In the genomic region with DNA sequence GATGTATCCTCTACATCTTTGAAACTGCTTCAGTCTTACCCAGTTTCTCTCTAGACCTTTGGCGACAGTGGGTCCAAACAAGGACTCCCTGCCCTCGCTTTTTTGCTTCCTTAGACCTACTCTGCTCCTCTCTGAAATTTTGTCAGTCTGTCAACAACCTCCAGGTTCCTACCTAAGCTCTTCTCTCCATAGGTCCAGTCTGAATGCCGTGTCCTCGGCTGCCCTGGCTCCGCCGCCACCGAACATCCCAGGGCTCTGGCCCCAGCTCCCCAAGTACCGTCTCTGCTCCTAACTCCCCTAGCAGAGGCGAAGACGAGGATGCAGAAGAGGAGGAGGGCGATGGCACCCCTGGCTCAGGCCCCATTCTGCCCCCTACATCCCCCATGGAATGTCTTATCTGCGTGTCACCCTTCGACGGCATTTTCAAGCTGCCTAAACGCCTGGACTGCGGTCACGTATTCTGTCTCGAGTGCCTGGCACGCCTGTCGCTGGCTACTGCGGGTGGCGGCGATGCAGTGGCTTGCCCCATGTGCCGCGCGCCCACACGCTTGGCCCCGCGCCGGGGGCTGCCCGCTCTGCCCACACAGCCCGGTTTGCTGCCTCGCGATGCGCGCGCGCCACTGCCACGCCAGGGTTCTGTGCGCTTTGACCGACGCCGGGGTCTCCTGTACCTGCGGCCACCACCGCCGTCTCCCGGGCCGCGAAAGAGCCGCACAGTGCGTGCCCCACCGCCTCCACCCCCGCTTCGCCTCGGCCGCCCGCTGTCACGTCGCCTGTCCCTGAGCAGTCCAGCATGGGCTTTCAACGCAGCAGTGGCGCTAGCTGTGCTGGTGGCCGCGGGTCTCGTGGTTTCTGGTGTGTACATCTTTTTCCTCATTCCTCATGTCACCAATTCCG, we compare ENCODE assay signal across 7 mouse cellular contexts. TPM values are rescaled to one million over a fixed set of nuclear protein-coding genes. Genes with fewer than 3 reads are reported as not detected.
DNase-seq lines count a peak whose midpoint lies in the region; ATAC-seq and TF ChIP-seq lines count a peak whose summit lies in the region.

No protein-coding gene starts in this region.

- TF ChIP-seq EP300 in stomach, postnatal 0 days (optimal IDR thresholded peaks at IDR 0.05), result no peak

- intact Hi-C loops in left cerebral cortex, postnatal 36 days (cut with DNase I), result no loop called here

- WGBS in stomach, postnatal 0 days, result 4% methylated on average over 62 of the region's 65 CpGs

- peak; percentile 44 for ATAC-seq in megakaryocyte-erythroid progenitor cell, adult 5-6 weeks (replicated peaks; ENCODE audit: low FRiP score, low TSS enrichment, poor library complexity, severe bottlenecking)
- ATAC-seq in stomach, postnatal 0 days (ENCODE audit: low FRiP score, low TSS enrichment), result peak; percentile 44

- H3K4me3 ChIP-seq in stomach, postnatal 0 days (ENCODE audit: low read depth, low read length), result peak overlapping the region; percentile 36

- peaks cover 19% of the 10 kb centered on the region for H3K36me3 ChIP-seq in stomach, postnatal 0 days (ENCODE audit: control insufficient read depth, insufficient read depth, low read length)

- TF ChIP-seq CTCF in stomach, postnatal 0 days (IDR thresholded peaks at IDR 0.05; ENCODE audit: low read depth), result no peak

- no peak overlapping the region for H3K27ac ChIP-seq in stomach, postnatal 0 days (replicated peaks)

- H3K27me3 ChIP-seq in stomach, postnatal 0 days (ENCODE audit: control insufficient read depth, insufficient read depth, low read length), result no peaks in the 10 kb centered on the region

- DNase-seq in thymus, postnatal 4 days, result peak; percentile 35
- no peak for DNase-seq in thymus, postnatal 36 days
- peak; percentile 72 for DNase-seq in cerebellum, adult 9-10 months
- DNase-seq in frontal cortex, postnatal 36 days (ENCODE audit: low spot score in 2 of 2), result peak; percentile 35 to 52
- peak; percentile 49 to 61 for DNase-seq in left cerebral cortex, postnatal 36 days (ENCODE audit: low spot score in 2 of 2)
- peak; percentile 45 for DNase-seq in stomach, postnatal 0 days (ENCODE audit: low spot score)

- no peaks in the 10 kb centered on the region for H3K9me3 ChIP-seq in stomach, postnatal 0 days (ENCODE audit: control insufficient read depth, low read length)

- H3K4me1 ChIP-seq in stomach, postnatal 0 days (replicated peaks; ENCODE audit: control insufficient read depth, insufficient read depth), result peaks cover 3% of the 10 kb centered on the region; the same call in 1 of the 2 replicates

- H3K4me2 ChIP-seq in stomach, postnatal 0 days (replicated peaks; ENCODE audit: low read depth), result peak overlapping the region; percentile 58

- H3K9ac ChIP-seq in stomach, postnatal 0 days (ENCODE audit: low read length), result peak overlapping the region; percentile 47

RNA-seq across cellular contexts. Expression of gene Rnf225, which starts 0.7 kb away (rescaled TPM):
- under 1 TPM; 0.86 to 0.99 TPM for total RNA-seq in left cerebral cortex, postnatal 36 days (2021)
- 0.77 and 1.2 TPM in 2 replicates for total RNA-seq in megakaryocyte-erythroid progenitor cell, adult 5-6 weeks (2014; fragmentation: Nextera tagmentation)
- total RNA-seq in megakaryocyte-erythroid progenitor cell, adult 5-6 weeks (2017), result 1.6 TPM in 1 of 2 replicates, not detected in the other
- 30.7 and 33.6 TPM in 2 replicates for polyA plus RNA-seq in stomach, postnatal 0 days (2015; fragmentation: Nextera tagmentation; extraction: Ambion mirVana)

RNA-seq across cellular contexts. Expression of gene Rps5, which starts 5.9 kb away (rescaled TPM):
- total RNA-seq in left cerebral cortex, postnatal 36 days (2021), result 100 to 1,000 TPM; 335 to 413 TPM
- 3,241 and 3,814 TPM in 2 replicates for total RNA-seq in megakaryocyte-erythroid progenitor cell, adult 5-6 weeks (2014; fragmentation: Nextera tagmentation)
- total RNA-seq in megakaryocyte-erythroid progenitor cell, adult 5-6 weeks (2017), result 1,950 and 2,335 TPM in 2 replicates
- polyA plus RNA-seq in stomach, postnatal 0 days (2015; fragmentation: Nextera tagmentation; extraction: Ambion mirVana), result 784 and 821 TPM in 2 replicates

RNA-seq across cellular contexts. Expression of gene Zscan22, which starts 30.3 kb away (rescaled TPM):
- total RNA-seq in left cerebral cortex, postnatal 36 days (2021), result 10 to 100 TPM; 12.2 to 15.5 TPM
- 13.3 and 18.7 TPM in 2 replicates for total RNA-seq in megakaryocyte-erythroid progenitor cell, adult 5-6 weeks (2014; fragmentation: Nextera tagmentation)
- 5.7 and 7.1 TPM in 2 replicates for total RNA-seq in megakaryocyte-erythroid progenitor cell, adult 5-6 weeks (2017)
- 5.1 and 5.8 TPM in 2 replicates for polyA plus RNA-seq in stomach, postnatal 0 days (2015; fragmentation: Nextera tagmentation; extraction: Ambion mirVana)

RNA-seq across cellular contexts. Expression of gene Zfp324, which starts 37.7 kb away (rescaled TPM):
- 10 to 100 TPM in 1 of 2 experiments, 1 to 10 TPM in 1; 9.4 to 11.7 TPM for total RNA-seq in left cerebral cortex, postnatal 36 days (2021)
- 3.7 and 4.3 TPM in 2 replicates for total RNA-seq in megakaryocyte-erythroid progenitor cell, adult 5-6 weeks (2014; fragmentation: Nextera tagmentation)
- total RNA-seq in megakaryocyte-erythroid progenitor cell, adult 5-6 weeks (2017), result 3.1 and 7.7 TPM in 2 replicates
- polyA plus RNA-seq in stomach, postnatal 0 days (2015; fragmentation: Nextera tagmentation; extraction: Ambion mirVana), result 4.4 and 4.6 TPM in 2 replicates

RNA-seq across cellular contexts. Expression of gene Zfp128, which starts 47.0 kb away (rescaled TPM):
- 1 to 10 TPM; 7.0 to 7.6 TPM for total RNA-seq in left cerebral cortex, postnatal 36 days (2021)
- total RNA-seq in megakaryocyte-erythroid progenitor cell, adult 5-6 weeks (2014; fragmentation: Nextera tagmentation), result 3.2 and 6.2 TPM in 2 replicates
- total RNA-seq in megakaryocyte-erythroid progenitor cell, adult 5-6 weeks (2017), result 3.3 and 4.0 TPM in 2 replicates
- polyA plus RNA-seq in stomach, postnatal 0 days (2015; fragmentation: Nextera tagmentation; extraction: Ambion mirVana), result 1.5 and 1.6 TPM in 2 replicates

Comparison
In these comparisons a context has a peak if more than half of its experiments do, and no peak if none do; other contexts are left out.
1. DNase-seq: peak in thymus, postnatal 4 days (single experiment), cerebellum, adult 9-10 months (single experiment), frontal cortex, postnatal 36 days (2 of 2), left cerebral cortex, postnatal 36 days (2 of 2) and stomach, postnatal 0 days (single experiment); none in thymus, postnatal 36 days (0 of 2).
2. RNA of gene Rps5, which starts 5.9 kb away (total RNA-seq): 1,950 to 3,814 TPM in megakaryocyte-erythroid progenitor cell, adult 5-6 weeks; 335 to 413 TPM in left cerebral cortex, postnatal 36 days; every median in the first group is over 4 times any median in the second.